Mouse (Mus musculus): ENCODE data around the gene Me3. TPM values are rescaled to one million over a fixed set of nuclear protein-coding genes. Genes with fewer than 3 reads are reported as not detected.

Gene Me3
- total and polyA plus RNA-seq, 2 experiments from 2014 or later = 14.7 to 15.6 TPM

GRCm38 (mm10) chr7:89809400-89809799 lies 177.2 kb downstream of the Me3 start:
- no peaks in the 10 kb centered on the region for H3K4me1 ChIP-seq (ENCODE audit: insufficient read depth)
- 77% methylated on average over 2 of the region's 2 CpGs for WGBS
- no peak overlapping the region for H3K27ac ChIP-seq (ENCODE audit: low read depth, low read length)
- H3K4me3 ChIP-seq (ENCODE audit: low read depth, low read length) = no peak overlapping the region
- DNase-seq (no peak), ATAC-seq (no peak)
- H3K9ac ChIP-seq = no peak overlapping the region
- no peaks in the 10 kb centered on the region for H3K9me3 ChIP-seq (ENCODE audit: low read length)
- no peak for TF ChIP-seq CTCF (IDR thresholded peaks at IDR 0.05; ENCODE audit: low read depth)
- no peaks in the 10 kb centered on the region for H3K36me3 ChIP-seq (ENCODE audit: insufficient read depth)
- no peaks in the 10 kb centered on the region for H3K27me3 ChIP-seq (ENCODE audit: insufficient read depth, low read length)
- H3K4me2 ChIP-seq (ENCODE audit: low read depth) = no peak overlapping the region

GRCm38 (mm10) chr7:89828436-89829065 lies 196.4 kb downstream of the Me3 start:
- ATAC-seq = no peak

GRCm38 (mm10) chr7:89829201-89829600 lies 197.0 kb downstream of the Me3 start:
- ATAC-seq = peak; percentile 32; the same call in 1 of the 2 replicates
- peak; percentile 39 for TF ChIP-seq CTCF (IDR thresholded peaks at IDR 0.05; ENCODE audit: low read depth)
- no peaks in the 10 kb centered on the region for H3K4me1 ChIP-seq (ENCODE audit: insufficient read depth)
- no peaks in the 10 kb centered on the region for H3K36me3 ChIP-seq (ENCODE audit: insufficient read depth)
- 60% methylated on average over 7 of the region's 7 CpGs for WGBS
- no peak for DNase-seq
- H3K4me2 ChIP-seq (ENCODE audit: low read depth) = no peak overlapping the region
- H3K27me3 ChIP-seq (ENCODE audit: insufficient read depth, low read length) = no peaks in the 10 kb centered on the region
- H3K9me3 ChIP-seq (ENCODE audit: low read length) = no peaks in the 10 kb centered on the region
- no peak overlapping the region for H3K4me3 ChIP-seq (ENCODE audit: low read depth, low read length)
- no peak overlapping the region for H3K27ac ChIP-seq (ENCODE audit: low read depth, low read length)
- no peak overlapping the region for H3K9ac ChIP-seq

More at GRCm38 (mm10) chr7:89828436-89829065, 196.4 kb downstream of the Me3 start:
- Histone ChIP-seq H3K36me3 (ENCODE audit: insufficient read depth) (no peaks in the 10 kb centered on the region), H3K27me3 (ENCODE audit: insufficient read depth, low read length) (no peaks in the 10 kb centered on the region), H3K27ac (ENCODE audit: low read depth, low read length) (no peak overlapping the region), H3K4me2 (ENCODE audit: low read depth) (no peak overlapping the region), H3K9ac (no peak overlapping the region), H3K4me1 (ENCODE audit: insufficient read depth) (no peaks in the 10 kb centered on the region), H3K9me3 (ENCODE audit: low read length) (no peaks in the 10 kb centered on the region), H3K4me3 (ENCODE audit: low read depth, low read length) (no peak overlapping the region)
- 74% methylated on average over 4 of the region's 4 CpGs for WGBS
- TF ChIP-seq CTCF (IDR thresholded peaks at IDR 0.05; ENCODE audit: low read depth) = no peak
- DNase-seq = no peak

GRCm38 (mm10) chr7:89833521-89833920 lies 201.3 kb downstream of the Me3 start:
- no peak for ATAC-seq
- WGBS = 88% methylated on average over 8 of the region's 8 CpGs
- H3K36me3 ChIP-seq (ENCODE audit: insufficient read depth) = no peaks in the 10 kb centered on the region
- TF ChIP-seq CTCF (IDR thresholded peaks at IDR 0.05; ENCODE audit: low read depth) = no peak
- H3K4me1 ChIP-seq (ENCODE audit: insufficient read depth) = no peaks in the 10 kb centered on the region
- no peak overlapping the region for H3K9ac ChIP-seq
- H3K4me2 ChIP-seq (ENCODE audit: low read depth) = no peak overlapping the region
- no peaks in the 10 kb centered on the region for H3K27me3 ChIP-seq (ENCODE audit: insufficient read depth, low read length)
- H3K4me3 ChIP-seq (ENCODE audit: low read depth, low read length) = no peak overlapping the region
- no peak overlapping the region for H3K27ac ChIP-seq (ENCODE audit: low read depth, low read length)
- DNase-seq = no peak
- no peaks in the 10 kb centered on the region for H3K9me3 ChIP-seq (ENCODE audit: low read length)

DNA sequence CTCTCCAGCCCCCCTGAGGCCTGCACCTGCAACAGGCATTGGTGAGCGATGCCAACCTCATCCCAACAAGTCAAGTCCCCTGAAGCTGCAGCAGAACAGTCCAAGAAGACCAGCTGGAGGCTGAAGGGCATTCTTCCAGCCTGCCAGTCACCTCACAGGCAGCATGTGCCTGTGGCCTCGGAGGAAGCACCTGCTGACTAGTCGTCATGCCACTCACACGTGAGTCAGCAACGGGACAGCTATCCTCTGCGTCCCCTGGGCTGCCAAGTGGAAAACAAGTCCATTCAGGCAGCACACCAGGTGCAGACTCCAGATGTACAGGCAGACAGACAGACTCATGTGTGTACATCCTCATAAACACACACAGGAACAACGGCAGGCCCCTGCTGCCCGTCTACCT lies 203.4 kb downstream of the Me3 start:
- H3K27me3 ChIP-seq (ENCODE audit: insufficient read depth, low read length) = no peaks in the 10 kb centered on the region
- H3K36me3 ChIP-seq (ENCODE audit: insufficient read depth) = no peaks in the 10 kb centered on the region
- no peak overlapping the region for H3K27ac ChIP-seq (ENCODE audit: low read depth, low read length)
- TF ChIP-seq CTCF (IDR thresholded peaks at IDR 0.05; ENCODE audit: low read depth) = no peak
- 43% methylated on average over 8 of the region's 8 CpGs for WGBS
- no peaks in the 10 kb centered on the region for H3K4me1 ChIP-seq (ENCODE audit: insufficient read depth)
- no peak overlapping the region for H3K4me3 ChIP-seq (ENCODE audit: low read depth, low read length)
- no peak for DNase-seq
- H3K9me3 ChIP-seq (ENCODE audit: low read length) = no peaks in the 10 kb centered on the region
- 0 out of 2 replicates have a peak, but pooled peaks have one; percentile 29 for ATAC-seq
- no peak overlapping the region for H3K4me2 ChIP-seq (ENCODE audit: low read depth)
- H3K9ac ChIP-seq = no peak overlapping the region

DNA sequence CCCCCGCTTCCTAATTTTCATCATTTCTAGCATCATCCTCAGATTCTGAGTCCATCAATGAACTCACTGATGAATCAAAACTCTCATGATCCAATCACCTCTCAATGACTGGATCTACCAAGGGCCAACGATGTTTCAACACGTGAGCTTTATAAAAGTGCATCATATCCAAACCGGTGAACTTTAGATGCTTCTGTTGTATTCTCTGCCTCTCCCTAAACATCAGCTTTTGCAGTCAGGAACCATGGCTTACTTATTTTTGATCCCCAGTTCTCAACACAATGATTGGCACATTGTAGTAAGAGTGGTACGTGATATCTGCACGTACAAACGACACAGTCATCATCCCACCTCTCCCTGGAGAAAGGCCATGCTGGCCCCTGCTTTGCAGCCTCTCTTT lies 204.5 kb downstream of the Me3 start:
- 92% methylated on average over 7 of the region's 7 CpGs for WGBS
- Histone ChIP-seq H3K4me3 (ENCODE audit: low read depth, low read length) (no peak overlapping the region), H3K27ac (ENCODE audit: low read depth, low read length) (no peak overlapping the region), H3K9me3 (ENCODE audit: low read length) (no peaks in the 10 kb centered on the region), H3K4me1 (ENCODE audit: insufficient read depth) (no peaks in the 10 kb centered on the region), H3K9ac (no peak overlapping the region), H3K36me3 (ENCODE audit: insufficient read depth) (no peaks in the 10 kb centered on the region), H3K4me2 (ENCODE audit: low read depth) (no peak overlapping the region), H3K27me3 (ENCODE audit: insufficient read depth, low read length) (no peaks in the 10 kb centered on the region)
- no peak for DNase-seq
- ATAC-seq = no peak
- TF ChIP-seq CTCF (IDR thresholded peaks at IDR 0.05; ENCODE audit: low read depth) = no peak

- H3K4me2 ChIP-seq (ENCODE audit: low read depth) = no peak overlapping the region
- ATAC-seq (no peak), DNase-seq (no peak)
- no peak for TF ChIP-seq CTCF (IDR thresholded peaks at IDR 0.05; ENCODE audit: low read depth)
- no peaks in the 10 kb centered on the region for H3K9me3 ChIP-seq (ENCODE audit: low read length)
- H3K27ac ChIP-seq (ENCODE audit: low read depth, low read length) = no peak overlapping the region
- no peaks in the 10 kb centered on the region for H3K4me1 ChIP-seq (ENCODE audit: insufficient read depth)
- no peaks in the 10 kb centered on the region for H3K36me3 ChIP-seq (ENCODE audit: insufficient read depth)
- 68% methylated on average over 4 of the region's 4 CpGs for WGBS
- H3K9ac ChIP-seq = no peak overlapping the region
- no peak overlapping the region for H3K4me3 ChIP-seq (ENCODE audit: low read depth, low read length)
- no peaks in the 10 kb centered on the region for H3K27me3 ChIP-seq (ENCODE audit: insufficient read depth, low read length)
Measured at GRCm38 (mm10) chr7:89837841-89838240, 205.6 kb downstream of the Me3 start.

Measured in forebrain, postnatal 0 days (tissue).